Mouse (Mus musculus): Measurements from ENCODE around the gene Maml2.

The Maml2 gene

GRCm38 (mm10) chr9:13748404-13748797, 450.6 kb downstream of the Maml2 start, which contains the start of gene Mtmr2:
Gene Mtmr2 (plus strand): TSS chr9:13748410.
- no peak for DNase-seq (ENCODE audit: low read depth)

- DNase-seq (ENCODE audit: low read depth), result peak; percentile 97
Measured at GRCm38 (mm10) chr9:13748798-13749674, 451.3 kb downstream of the Maml2 start.

GRCm38 (mm10) chr9:13749675-13749998, 451.9 kb downstream of the Maml2 start:
- DNase-seq (ENCODE audit: low read depth), result no peak

GRCm38 (mm10) chr9:13752543-13752942, 454.8 kb downstream of the Maml2 start:
- DNase-seq (ENCODE audit: low read depth), result no peak

Measured in induced T-regulatory cell, adult 2 months (primary cell).